In the genomic region with DNA sequence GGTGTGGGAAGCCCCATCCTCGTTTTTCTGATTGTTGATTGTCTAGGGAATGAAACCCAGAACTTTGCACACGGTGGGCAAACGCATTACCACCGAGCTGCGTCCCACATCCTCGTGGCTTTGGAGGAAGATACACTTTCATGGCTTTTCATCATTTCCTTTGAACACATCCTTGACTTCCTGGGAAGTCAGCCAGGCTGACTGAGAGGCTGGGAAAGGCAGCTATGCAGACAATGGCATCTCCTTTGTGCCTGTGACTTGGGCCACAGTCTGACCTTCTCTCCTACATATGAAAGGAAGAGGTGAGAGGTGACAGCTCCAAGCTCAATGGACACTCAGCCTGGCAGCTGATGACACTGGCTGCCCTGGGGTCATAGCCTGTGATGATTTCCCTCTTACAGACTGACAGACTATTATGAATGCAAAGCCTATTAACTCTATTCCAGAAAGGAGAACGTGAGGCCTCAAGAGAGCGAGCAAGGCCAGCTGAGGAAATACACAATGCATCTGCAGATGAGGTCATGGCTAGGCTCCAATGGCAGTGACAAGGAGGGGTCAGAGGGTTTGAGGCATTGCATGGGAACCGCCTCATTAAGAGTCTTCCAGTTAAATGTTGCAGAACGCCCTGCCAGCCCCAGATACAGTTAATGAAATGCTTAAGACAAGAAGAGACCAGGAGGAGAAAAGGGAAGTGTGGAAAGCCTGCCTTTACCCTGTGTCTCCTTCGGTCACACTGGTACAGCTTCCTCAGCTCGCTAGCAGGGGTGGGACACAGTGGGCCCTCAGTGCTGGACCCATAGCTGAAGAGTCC, we compare ENCODE assay signal across 9 mouse cellular contexts.
DNase-seq lines count a peak whose midpoint lies in the region; ATAC-seq and TF ChIP-seq lines count a peak whose summit lies in the region.
"Had no signal": no experiment of that assay in that cellular context is flagged by ENCODE, and none has a peak within 500 bp of the region (broad histone marks: within the 10 kb centered on the region; RNA-seq: fewer than 3 reads in every experiment).

No protein-coding gene starts in this region.

- peak overlapping the region; percentile 48; the same call in 1 of the 2 replicates for H3K27ac ChIP-seq in limb, embryonic 15.5 days
- H3K27ac ChIP-seq: macrophage had no signal

- intact Hi-C loops in heart, postnatal 10 days (cut with DNase I), result no loop called here

- POLR2A ChIA-PET in Patski (lab: Charles Lee), result no interaction called here

- no peak overlapping the region for H3K4me3 ChIP-seq in limb, embryonic 15.5 days

- peak; percentile 35 for ATAC-seq in Patski
- ATAC-seq in limb, embryonic 15.5 days (ENCODE audit: insufficient number of reproducible peaks, low FRiP score, low TSS enrichment, low read depth), result no peak

- H3K4me2 ChIP-seq in limb, embryonic 15.5 days, result no peak overlapping the region

- H3K9ac ChIP-seq in limb, embryonic 15.5 days, result no peak overlapping the region

- no peaks in the 10 kb centered on the region for H3K27me3 ChIP-seq in Patski
- no peaks in the 10 kb centered on the region for H3K27me3 ChIP-seq in limb, embryonic 15.5 days

- CTCF ChIA-PET in Patski (lab: Charles Lee), result interaction anchor here (1.3 kb wide), 1 partner anchor 30 kb away, joined by 3 read pairs; no protein-coding TSS in a partner anchor

- in situ Hi-C loops in Patski (cut with MboI; ENCODE audit: low pct_unique_long_range_greater_than_20kb), result no loop called here

- H3K9me3 ChIP-seq in limb, embryonic 15.5 days, result no peaks in the 10 kb centered on the region

- H3K4me1 ChIP-seq in limb, embryonic 15.5 days, result peaks cover 45% of the 10 kb centered on the region

- TF ChIP-seq CTCF in Patski (IDR thresholded peaks at IDR 0.05), result no peak

- WGBS in limb, embryonic 15.5 days, result 70% methylated on average over 12 of the region's 12 CpGs

- H3K36me3 ChIP-seq in limb, embryonic 15.5 days, result no peaks in the 10 kb centered on the region

- DNase-seq in Patski (ENCODE audit: low read depth, low spot score), result no peak
- peak; percentile 89 for DNase-seq in embryo, embryonic 10 days (ENCODE audit: low spot score)
- peak; percentile 64 to 72 for DNase-seq in heart, postnatal 10 days
- peak; percentile 59 for DNase-seq in neural tube, embryonic 10.5 days (ENCODE audit: extremely low spot score, low spot score)
- DNase-seq in right cerebral cortex, adult 2 months (ENCODE audit: low spot score in 2 of 2), result no peak
- DNase-seq in urinary bladder, postnatal 36 days (ENCODE audit: low spot score in 2 of 2), result no peak
- DNase-seq in layer of hippocampus, postnatal 25 days (ENCODE audit: extremely low spot score in 1 of 2, low spot score in 1 of 2), result no peak

Comparison
In these comparisons a context has a peak if more than half of its experiments do, and no peak if none do; other contexts are left out.
1. DNase-seq: peak in embryo, embryonic 10 days (single experiment), heart, postnatal 10 days (2 of 2) and neural tube, embryonic 10.5 days (single experiment); none in Patski (single experiment), right cerebral cortex, adult 2 months (0 of 2), urinary bladder, postnatal 36 days (0 of 2) and layer of hippocampus, postnatal 25 days (0 of 2).